Mouse (Mus musculus) hindbrain, embryonic 11.5 days (tissue): ENCODE results near the gene Cyb5r3. TPM values are rescaled to one million over a fixed set of nuclear protein-coding genes. Genes with fewer than 3 reads are reported as not detected.

Experiments used
- ATAC-seq: fragments of 200-750 bp; cut with Nextera tagmentation; 2 replicates; pipeline ENCODE4 v1.8.0; 2017; ENCODE audit warnings: mild to moderate bottlenecking, moderate TSS enrichment, moderate library complexity; ENCODE audit not compliant: low FRiP score
- DNase-seq: peaks from one replicate; pipeline ENCODE4 v3.0.0-alpha.2; 2015; ENCODE audit warnings: low spot score
- H3K27ac ChIP-seq: fragments of 300-500 bp; sonication (generic); 2 replicates; pipeline ENCODE4 v1.5.1; 2014; ENCODE audit warnings: mild to moderate bottlenecking, low read depth, low read length
- H3K27me3 ChIP-seq: fragments of 300-500 bp; sonication (generic); 2 replicates; pipeline ENCODE4 v1.6.1; 2014; ENCODE audit warnings: mild to moderate bottlenecking, low read length, moderate library complexity, mixed read lengths; ENCODE audit not compliant: control insufficient read depth, insufficient read depth
- H3K36me3 ChIP-seq: fragments of 300-500 bp; sonication (generic); 2 replicates; pipeline ENCODE4 v1.6.1; 2014; ENCODE audit warnings: mild to moderate bottlenecking, low read length, moderate library complexity, mixed read lengths; ENCODE audit not compliant: control insufficient read depth, insufficient read depth
- H3K4me1 ChIP-seq: fragments of 300-500 bp; sonication (generic); replicated peaks from 2 replicates; pipeline ENCODE4 v1.6.1; 2014; ENCODE audit warnings: low read length, mixed read lengths; ENCODE audit not compliant: control insufficient read depth, insufficient read depth
- H3K4me2 ChIP-seq: fragments of 300-500 bp; sonication (generic); replicated peaks from 2 replicates; pipeline ENCODE4 v1.6.1; 2014; ENCODE audit warnings: mild to moderate bottlenecking, low read depth, low read length
- H3K4me3 ChIP-seq: fragments of 300-500 bp; sonication (generic); 2 replicates; pipeline ENCODE4 v1.5.1; 2014; ENCODE audit warnings: low read depth, low read length
- H3K9ac ChIP-seq: fragments of 300-500 bp; sonication (generic); 2 replicates; pipeline ENCODE4 v1.6.1; 2014; ENCODE audit warnings: low read depth, low read length
- H3K9me3 ChIP-seq: fragments of 300-500 bp; sonication (generic); 2 replicates; pipeline ENCODE4 v1.6.1; 2016; ENCODE audit warnings: low read length; ENCODE audit not compliant: control insufficient read depth
- WGBS: fragments of 180-500 bp; shearing (Covaris S2); extraction: QIAGEN DNeasy Blood & Tissue Kit; methylation state at CpG from one replicate; pipeline ENCODE4 v1.1.7; 2014; 5-methylcytosine and 5-hydroxymethylcytosine counted together
- polyA plus RNA-seq: library from polyadenylated mRNA; unstranded; fragments of >200 nt; fragmentation: Nextera tagmentation; extraction: Ambion mirVana; gene quantifications from 2 replicates; pipeline ENCODE4 v1.2.1, GENCODE M21; 2014

Cyb5r3 gene
- polyA plus RNA-seq, result 182 and 205 TPM in 2 replicates

DNA sequence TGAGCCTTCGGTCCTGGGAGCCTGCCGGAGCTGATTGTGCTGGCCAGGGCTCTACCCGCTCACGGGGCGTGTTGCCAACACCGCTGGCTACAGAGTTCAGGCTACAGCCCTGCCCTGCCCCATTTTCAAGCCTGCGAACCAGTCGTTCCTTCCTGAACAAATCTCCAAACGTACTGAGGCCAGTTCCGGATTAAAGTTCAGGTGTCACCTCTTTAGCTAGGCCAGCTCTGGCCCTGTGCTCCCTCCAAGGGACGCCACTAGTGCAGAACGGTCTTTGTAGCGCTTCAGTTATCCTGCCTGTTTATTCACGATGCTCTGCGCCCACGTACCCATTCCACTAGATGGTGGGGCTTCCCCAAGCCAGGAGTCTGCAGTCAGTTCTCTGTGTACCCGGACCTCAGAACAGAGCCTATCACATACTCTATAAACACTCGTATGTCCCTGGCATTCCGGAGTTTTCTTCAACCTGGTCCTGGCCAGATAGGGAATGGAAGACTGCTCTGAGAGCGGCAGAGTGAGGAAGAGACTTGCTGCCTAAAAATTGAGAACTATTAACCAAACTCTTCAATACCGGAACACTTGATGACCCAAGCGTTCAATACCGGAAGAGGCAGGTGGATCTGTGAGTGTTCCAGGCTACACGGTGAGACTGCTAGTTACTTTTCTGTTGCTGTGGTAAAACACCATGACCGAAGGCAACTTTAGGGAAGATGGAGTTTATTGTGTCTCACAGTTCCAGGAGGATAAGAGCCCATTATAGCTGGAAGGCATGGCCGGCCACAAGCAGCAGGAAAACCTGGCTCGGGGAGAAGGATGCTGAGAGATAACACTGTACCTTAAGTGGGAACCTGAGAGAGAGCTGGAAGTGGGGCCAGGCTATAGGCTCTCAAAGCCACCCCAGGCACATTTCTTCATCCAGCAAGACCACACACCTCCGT, at the start of gene Cyb5r3:
Gene Cyb5r3, minus strand, starts transcription at position 101 of the 938 bp plus-strand sequence.
- H3K4me2 ChIP-seq, result peak within 1 kb of the TSS; percentile 84
- no peaks in the 10 kb centered on the region for H3K36me3 ChIP-seq
- H3K9ac ChIP-seq, result peak within 1 kb of the TSS; percentile 84
- DNase-seq (no peak), ATAC-seq (peak; percentile 22; the same call in 1 of the 2 replicates)
- H3K4me3 ChIP-seq, result peak within 1 kb of the TSS; percentile 70
- peak within 1 kb of the TSS; percentile 66 for H3K27ac ChIP-seq
- peaks cover 4% of the 10 kb centered on the region; the same call in 1 of the 2 replicates for H3K4me1 ChIP-seq
- H3K9me3 ChIP-seq, result no peaks in the 10 kb centered on the region
- 40% methylated on average over 27 of the region's 28 CpGs for WGBS
- no peaks in the 10 kb centered on the region for H3K27me3 ChIP-seq

DNA sequence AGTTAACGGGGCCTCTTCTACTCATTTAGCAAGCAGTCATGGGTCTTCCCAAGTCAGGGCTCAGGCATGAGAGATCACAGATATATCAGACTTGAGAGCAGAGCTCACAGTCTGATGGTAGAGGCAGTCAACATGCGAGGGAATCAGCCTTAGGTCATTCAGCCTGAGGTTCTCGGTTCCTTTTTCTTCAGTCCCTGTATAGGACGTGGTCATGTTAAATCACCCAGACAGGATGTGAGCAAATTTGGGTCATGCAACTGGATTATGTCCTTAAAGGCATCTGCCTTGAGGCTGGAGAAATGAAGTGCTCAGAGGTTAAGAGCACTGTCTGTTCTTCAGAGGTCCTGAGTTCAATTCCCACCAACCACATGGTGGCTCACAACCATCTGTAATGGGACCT, 49.3 kb upstream of the Cyb5r3 start:
- 90% methylated on average over 4 of the region's 4 CpGs for WGBS

DNA sequence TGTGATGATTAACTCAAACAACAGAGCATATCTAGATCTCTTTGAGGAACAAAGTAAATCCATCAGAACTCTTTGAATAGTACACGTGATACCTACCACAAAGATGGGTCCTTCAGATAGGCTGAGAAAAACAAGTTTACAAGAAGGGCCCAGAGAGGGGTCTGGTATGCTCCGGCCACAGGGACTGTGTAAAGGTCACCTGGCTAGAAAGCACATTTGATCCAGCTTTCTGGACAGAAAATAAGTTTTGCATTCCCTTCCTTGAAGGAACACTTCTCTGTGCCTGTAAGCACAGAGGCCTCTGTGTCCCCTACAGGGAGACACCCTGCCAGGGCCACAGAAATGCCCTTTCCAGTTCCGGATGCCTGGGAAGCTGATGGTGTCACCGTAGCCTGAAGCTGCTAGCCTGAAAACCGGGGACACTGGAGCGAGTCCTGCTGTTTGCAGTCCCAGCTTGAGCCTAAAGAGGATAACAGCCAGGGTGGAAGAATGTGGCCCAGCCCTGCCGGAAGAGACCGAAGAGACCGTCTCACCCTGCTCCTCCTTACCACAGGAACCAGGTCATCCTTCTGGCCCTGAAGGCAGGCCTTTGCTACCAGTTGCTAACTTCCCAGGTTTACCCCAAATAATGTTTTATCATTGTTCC, 48.1 kb upstream of the Cyb5r3 start:
- Histone ChIP-seq H3K9me3 (no peaks in the 10 kb centered on the region), H3K27ac (no peak overlapping the region), H3K36me3 (no peaks in the 10 kb centered on the region), H3K27me3 (no peaks in the 10 kb centered on the region), H3K4me1 (0 out of 2 replicates have a peak, but pooled peaks cover 2% of the 10 kb centered on the region), H3K4me2 (no peak overlapping the region), H3K9ac (no peak overlapping the region), H3K4me3 (no peak overlapping the region)
- WGBS, result 50% methylated on average over 9 of the region's 9 CpGs
- ATAC-seq (no peak), DNase-seq (no peak)

More for the DNA sequence above, 49.3 kb upstream of the Cyb5r3 start:
- Histone ChIP-seq H3K27me3 (no peaks in the 10 kb centered on the region), H3K4me1 (0 out of 2 replicates have a peak, but pooled peaks cover 2% of the 10 kb centered on the region), H3K36me3 (no peaks in the 10 kb centered on the region), H3K4me2 (no peak overlapping the region), H3K4me3 (no peak overlapping the region), H3K27ac (no peak overlapping the region), H3K9ac (no peak overlapping the region), H3K9me3 (no peaks in the 10 kb centered on the region)
- DNase-seq (no peak), ATAC-seq (no peak)

DNA sequence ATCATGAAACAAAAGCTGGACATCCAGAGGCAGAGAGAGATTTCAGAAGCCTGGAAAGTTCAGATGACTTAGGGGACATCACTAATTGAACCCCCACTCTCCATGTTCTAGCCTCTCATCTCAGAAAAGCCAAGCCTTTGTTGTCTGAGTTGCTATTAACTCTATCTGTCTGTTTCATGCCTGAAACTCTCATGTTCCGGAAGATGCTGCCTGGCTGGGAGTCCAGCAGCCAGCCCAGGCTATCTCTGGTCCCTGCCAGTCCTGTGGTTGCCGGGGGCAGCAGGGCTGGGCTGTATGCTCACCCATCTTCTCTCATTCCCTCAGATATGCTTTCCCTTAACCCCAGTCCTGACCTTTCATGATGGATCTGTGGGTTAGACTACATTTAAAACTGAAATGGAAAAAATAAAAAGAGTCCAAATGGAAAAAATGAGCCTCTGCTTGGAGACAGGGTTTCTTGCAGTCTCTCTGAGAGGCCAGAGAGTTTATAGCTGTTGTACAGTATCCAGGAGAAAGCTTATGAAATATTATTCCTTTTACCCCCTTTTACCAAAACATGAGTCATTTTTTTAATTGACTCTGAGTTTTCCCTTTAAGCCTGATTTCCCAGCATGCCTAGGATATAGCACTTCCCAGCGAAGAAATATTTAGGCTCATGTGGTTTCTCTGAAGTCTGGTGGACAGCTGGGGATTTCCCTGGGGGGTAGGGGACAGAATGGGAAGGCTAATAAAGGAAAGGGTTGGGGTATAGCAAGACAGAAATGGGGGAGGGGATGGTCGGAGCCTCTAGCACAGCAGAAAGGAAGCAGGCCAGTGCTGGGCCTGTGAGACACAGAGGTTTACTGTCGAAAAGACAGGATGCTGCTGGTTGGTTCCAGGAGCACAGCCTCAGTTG, 43.2 kb upstream of the Cyb5r3 start:
- Histone ChIP-seq H3K36me3 (no peaks in the 10 kb centered on the region), H3K27ac (peak overlapping the region; percentile 83), H3K4me2 (no peak overlapping the region), H3K4me1 (no peaks in the 10 kb centered on the region), H3K27me3 (no peaks in the 10 kb centered on the region), H3K9me3 (no peaks in the 10 kb centered on the region), H3K4me3 (no peak overlapping the region), H3K9ac (peak overlapping the region; percentile 24; the same call in 1 of the 2 replicates)
- 34% methylated on average over 5 of the region's 5 CpGs for WGBS
- DNase-seq (peak; percentile 78), ATAC-seq (peak; percentile 77)

DNA sequence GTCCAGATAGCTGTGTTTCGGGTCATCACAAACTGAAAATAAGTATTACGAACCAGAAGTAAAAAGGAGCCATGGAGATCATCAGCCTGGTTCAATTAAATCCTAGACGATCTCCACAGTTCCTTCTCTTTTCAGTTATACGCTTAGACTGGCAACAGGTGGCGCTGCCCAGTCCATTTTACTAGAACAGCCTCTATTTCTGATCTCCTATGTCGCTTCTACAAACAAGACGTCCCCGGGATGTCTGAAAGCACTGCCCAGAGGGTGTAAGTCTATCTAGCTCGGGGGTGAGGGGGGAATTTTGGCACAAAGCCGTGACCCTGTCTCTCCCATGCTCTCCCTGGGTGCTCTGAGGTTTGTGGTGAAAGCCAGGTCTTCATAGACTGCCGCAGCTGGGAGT, 37.8 kb upstream of the Cyb5r3 start:
- DNase-seq (peak; percentile 67), ATAC-seq (no peak)
- no peaks in the 10 kb centered on the region for H3K36me3 ChIP-seq
- no peaks in the 10 kb centered on the region for H3K4me1 ChIP-seq
- no peak overlapping the region for H3K9ac ChIP-seq
- peak overlapping the region; percentile 26 for H3K4me2 ChIP-seq
- no peak overlapping the region for H3K4me3 ChIP-seq
- 18% methylated on average over 11 of the region's 11 CpGs for WGBS
- H3K27me3 ChIP-seq, result no peaks in the 10 kb centered on the region; the same call in 1 of the 2 replicates
- no peaks in the 10 kb centered on the region for H3K9me3 ChIP-seq
- no peak overlapping the region for H3K27ac ChIP-seq

DNA sequence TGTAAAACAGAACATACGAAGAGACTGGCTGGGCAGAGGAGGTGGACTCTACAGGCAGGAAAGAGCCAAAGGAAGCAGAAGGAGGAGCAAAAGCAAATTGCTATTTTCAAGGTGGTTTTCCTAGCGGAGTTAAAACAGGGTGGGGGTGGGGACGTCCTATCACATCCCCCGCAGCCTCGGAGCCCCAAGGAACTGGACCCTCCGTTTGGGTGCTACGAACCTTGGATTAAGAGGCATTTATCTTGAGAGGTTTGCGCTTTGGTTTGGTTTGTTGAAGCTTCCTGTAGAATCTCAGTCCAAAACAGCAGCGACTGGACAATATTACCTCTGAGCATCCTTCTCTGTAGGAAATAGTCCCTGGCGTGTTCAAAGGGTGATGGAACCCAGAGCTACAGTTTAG, 37.3 kb upstream of the Cyb5r3 start:
- H3K9me3 ChIP-seq, result no peaks in the 10 kb centered on the region
- peak overlapping the region; percentile 26 for H3K4me2 ChIP-seq
- 20% methylated on average over 10 of the region's 10 CpGs for WGBS
- no peaks in the 10 kb centered on the region for H3K36me3 ChIP-seq
- peak; percentile 10 for DNase-seq
- no peak for ATAC-seq
- H3K4me3 ChIP-seq, result no peak overlapping the region
- no peaks in the 10 kb centered on the region; the same call in 1 of the 2 replicates for H3K27me3 ChIP-seq
- no peak overlapping the region for H3K27ac ChIP-seq
- no peaks in the 10 kb centered on the region for H3K4me1 ChIP-seq
- H3K9ac ChIP-seq, result no peak overlapping the region

DNA sequence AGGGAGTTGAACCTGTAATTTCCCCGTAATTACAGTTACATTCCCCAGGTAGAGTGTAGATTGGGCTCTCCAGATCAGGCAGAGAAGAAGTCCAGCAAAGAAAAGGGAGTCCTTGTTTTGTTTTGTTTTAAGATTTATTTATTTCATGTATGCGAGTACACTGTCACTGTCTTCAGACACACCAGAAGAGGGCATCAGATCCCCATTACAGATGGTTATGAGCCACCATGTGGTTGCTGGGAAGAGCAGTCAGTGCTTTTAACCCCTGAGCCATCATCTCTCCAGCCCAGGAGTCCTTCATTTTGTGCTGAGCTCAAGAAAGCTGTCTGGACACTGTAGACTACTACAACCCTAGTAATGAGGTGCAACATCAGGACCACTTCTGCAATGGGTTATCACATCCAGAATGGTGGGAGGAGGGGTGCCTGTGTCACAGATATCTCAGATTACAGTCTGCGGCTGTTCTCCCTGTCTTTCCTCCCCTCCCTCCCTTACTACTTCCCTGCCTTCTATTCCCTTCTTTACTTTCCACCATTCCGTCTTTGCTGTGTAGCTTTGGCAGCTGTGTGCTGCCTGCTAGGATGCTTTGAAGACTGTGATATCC, 36.8 kb upstream of the Cyb5r3 start:
- Histone ChIP-seq H3K36me3 (no peaks in the 10 kb centered on the region), H3K4me1 (no peaks in the 10 kb centered on the region), H3K4me2 (no peak overlapping the region), H3K9ac (no peak overlapping the region), H3K4me3 (no peak overlapping the region), H3K9me3 (no peaks in the 10 kb centered on the region), H3K27me3 (no peaks in the 10 kb centered on the region; the same call in 1 of the 2 replicates), H3K27ac (no peak overlapping the region)
- no peak for ATAC-seq
- peak; percentile 19 for DNase-seq
- 39% methylated on average over 4 of the region's 4 CpGs for WGBS
